In the genomic region with DNA sequence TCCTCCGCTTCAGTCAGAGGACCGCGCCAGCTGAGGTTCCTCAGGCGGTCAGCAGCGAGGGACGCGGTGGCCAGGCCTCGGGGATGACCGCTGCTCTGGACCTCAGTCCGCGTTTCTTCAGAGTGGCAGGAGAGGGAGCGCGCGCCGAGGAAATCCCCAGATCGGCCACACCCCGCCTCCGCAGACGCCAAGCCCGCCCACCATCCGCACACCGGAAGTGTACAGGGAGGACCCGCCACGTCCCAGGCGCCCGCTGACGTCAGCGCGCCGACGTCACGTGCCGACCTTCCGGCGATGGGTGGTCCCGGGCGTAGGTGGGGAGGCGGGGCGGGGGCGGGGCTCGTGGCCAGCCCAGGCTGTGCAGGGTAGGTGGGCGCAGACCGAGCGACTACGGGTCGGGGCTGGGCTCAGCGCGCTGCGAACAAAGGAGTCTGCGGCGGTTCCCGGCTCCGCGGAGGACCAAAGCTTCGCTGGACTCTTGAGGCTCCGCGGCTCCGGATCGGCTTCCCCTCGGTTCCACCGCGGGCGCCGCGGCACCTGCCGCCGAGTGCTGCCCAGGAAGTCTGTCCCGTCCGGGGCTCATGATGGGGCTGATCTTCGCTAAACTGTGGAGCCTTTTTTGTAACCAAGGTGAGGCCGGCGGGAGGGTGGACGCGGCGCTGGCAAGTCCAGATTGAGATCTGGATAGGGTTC, we compare ENCODE assay signal across 8 mouse cellular contexts. TPM values are rescaled to one million over a fixed set of nuclear protein-coding genes. Genes with fewer than 3 reads are reported as not detected.
DNase-seq lines count a peak whose midpoint lies in the region; ATAC-seq lines count a peak whose summit lies in the region.

A gene (minus strand): TSS at position 125 of the 693 bp plus-strand sequence.

- H3K27me3 ChIP-seq in hindbrain, embryonic 14.5 days (ENCODE audit: control insufficient read depth, insufficient read depth, low read length): no peaks in the 10 kb centered on the region

- H3K4me1 ChIP-seq in hindbrain, embryonic 14.5 days (replicated peaks; ENCODE audit: control insufficient read depth, insufficient read depth, low read length): peaks cover 20% of the 10 kb centered on the region

- H3K4me3 ChIP-seq in hindbrain, embryonic 14.5 days (replicated peaks; ENCODE audit: low read length): peak within 1 kb of the TSS; percentile 83

- H3K4me2 ChIP-seq in hindbrain, embryonic 14.5 days (replicated peaks): peak within 1 kb of the TSS; percentile 81

- peak; percentile 95 for DNase-seq in T-cell, adult 2 months (ENCODE audit: low spot score)
- peak; percentile 97 to 99 for DNase-seq in cerebellum, postnatal 25 days
- peak; percentile 88 to 89 for DNase-seq in frontal cortex, postnatal 25 days (ENCODE audit: low spot score in 2 of 2)
- peak; percentile 97 for DNase-seq in hindbrain, embryonic 14.5 days (ENCODE audit: low spot score)
- peak; percentile 93 to 95 for DNase-seq in layer of hippocampus, postnatal 36 days
- DNase-seq in lung, postnatal 25 days (ENCODE audit: low spot score): peak; percentile 96
- peak; percentile 94 for DNase-seq in retina, adult 2 months (ENCODE audit: low read depth, low spot score)
- peak; percentile 96 for DNase-seq in thymus, postnatal 25 days

- ATAC-seq in hindbrain, embryonic 14.5 days (ENCODE audit: low FRiP score): peak; percentile 100

- H3K9ac ChIP-seq in hindbrain, embryonic 14.5 days: peak within 1 kb of the TSS; percentile 92

- under 1% methylated on average over 71 of the region's 75 CpGs for WGBS in hindbrain, embryonic 14.5 days

- peak within 1 kb of the TSS; percentile 96 for H3K27ac ChIP-seq in hindbrain, embryonic 14.5 days

- H3K36me3 ChIP-seq in hindbrain, embryonic 14.5 days (replicated peaks; ENCODE audit: control insufficient read depth, insufficient read depth): no peaks in the 10 kb centered on the region

- H3K9me3 ChIP-seq in hindbrain, embryonic 14.5 days (ENCODE audit: control insufficient read depth, low read length): no peaks in the 10 kb centered on the region

RNA-seq across cellular contexts. Expression of the gene that starts here (rescaled TPM):
- polyA plus RNA-seq in hindbrain, embryonic 14.5 days (2014; fragmentation: Nextera tagmentation; extraction: Ambion mirVana): 10.7 and 17.5 TPM in 2 replicates
- total RNA-seq in layer of hippocampus, postnatal 36 days (2021): 1 to 10 TPM; 8.1 to 9.2 TPM

Comparison
In these comparisons a context has a peak if more than half of its experiments do, and no peak if none do; other contexts are left out.
1. Peak in every context shown above with its lines: DNase-seq, ATAC-seq, H3K4me3 ChIP-seq and H3K27ac ChIP-seq.